Mouse (Mus musculus) neural tube, embryonic 12.5 days (tissue): ENCODE measurements at regions not wholly inside any gene's neighbourhood (a gene's known extent, or its start where the extent isn't known, plus 50 kb on each side); places are given as distances from the start of the nearest gene placed in this dataset.
"Not testable (repeated sequence)": the region's sequence is repeated elsewhere in the genome, so short reads cannot be mapped to it uniquely, and the experiment has no call there.

ENCODE experiments used
- ATAC-seq: fragments of 200-750 bp; cut with Nextera tagmentation; 2 replicates; pipeline ENCODE4 v1.8.0; 2017; ENCODE audit warnings: low read depth, mild to moderate bottlenecking, moderate TSS enrichment, moderate library complexity; ENCODE audit not compliant: low FRiP score
- H3K27ac ChIP-seq: fragments of 300-500 bp; sonication (generic); 2 replicates; pipeline ENCODE4 v1.5.1; 2016
- H3K27me3 ChIP-seq: fragments of 300-500 bp; sonication (generic); replicated peaks from 2 replicates; pipeline ENCODE4 v1.6.1; 2016; ENCODE audit warnings: mild to moderate bottlenecking
- H3K36me3 ChIP-seq: fragments of 300-500 bp; sonication (generic); 2 replicates; pipeline ENCODE4 v1.6.1; 2016; ENCODE audit warnings: mild to moderate bottlenecking
- H3K4me1 ChIP-seq: fragments of 300-500 bp; sonication (generic); 2 replicates; pipeline ENCODE4 v1.6.1; 2016
- H3K4me2 ChIP-seq: fragments of 300-500 bp; sonication (generic); replicated peaks from 2 replicates; pipeline ENCODE4 v1.6.1; 2016; ENCODE audit warnings: mild to moderate bottlenecking
- H3K4me3 ChIP-seq: fragments of 300-500 bp; sonication (generic); 2 replicates; pipeline ENCODE4 v1.5.1; 2016
- H3K9ac ChIP-seq: fragments of 300-500 bp; sonication (generic); 2 replicates; pipeline ENCODE4 v1.6.1; 2016; ENCODE audit warnings: mild to moderate bottlenecking
- H3K9me3 ChIP-seq: fragments of 300-500 bp; sonication (generic); 2 replicates; pipeline ENCODE4 v1.6.1; 2016; ENCODE audit warnings: mild to moderate bottlenecking
- WGBS: fragments of 180-500 bp; shearing (Covaris S2); methylation state at CpG from one replicate; pipeline ENCODE4 v1.1.7; 2016; 5-methylcytosine and 5-hydroxymethylcytosine counted together

DNA sequence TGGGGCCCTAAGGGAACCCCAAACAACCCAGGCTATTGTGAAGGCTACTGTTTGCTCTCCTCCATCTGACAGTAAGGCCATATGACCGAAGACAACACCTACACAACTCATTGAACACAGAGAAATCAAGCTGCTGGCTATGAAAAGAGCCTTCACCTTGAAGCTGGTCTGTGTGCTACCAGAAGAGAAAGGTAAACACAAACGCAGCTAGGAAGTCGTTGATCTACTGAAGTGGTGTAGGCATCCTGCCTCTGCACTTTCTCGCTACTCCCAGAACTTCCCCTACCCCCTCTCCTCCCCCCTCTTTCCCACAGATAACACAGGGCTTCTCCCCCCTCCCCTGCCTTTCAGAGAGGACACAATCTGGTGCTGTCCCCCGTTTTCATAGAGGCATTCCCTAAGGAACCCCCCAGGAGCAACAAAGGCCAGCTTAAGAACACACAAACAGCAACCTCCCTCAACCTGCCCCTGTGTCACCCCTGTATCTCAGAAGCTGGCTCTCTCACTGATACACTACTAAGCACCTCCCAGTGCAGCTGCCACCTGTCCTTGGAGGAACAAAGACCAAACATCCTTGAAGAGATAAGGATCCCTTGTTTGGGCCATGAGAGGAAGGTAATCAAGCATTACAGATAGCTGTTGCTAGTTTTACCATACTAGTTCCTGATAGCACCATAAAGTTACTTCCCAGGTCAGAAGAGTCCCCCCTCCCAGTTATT lies 368.2 kb upstream of the Pkdcc start:
- no peaks in the 10 kb centered on the region for H3K9me3 ChIP-seq
- H3K4me2 ChIP-seq, result no peak overlapping the region
- H3K4me1 ChIP-seq, result no peaks in the 10 kb centered on the region
- WGBS, result 72% methylated on average over 5 of the region's 5 CpGs
- H3K27ac ChIP-seq, result no peak overlapping the region
- H3K27me3 ChIP-seq, result no peaks in the 10 kb centered on the region
- no peak for ATAC-seq
- H3K9ac ChIP-seq, result no peak overlapping the region
- no peaks in the 10 kb centered on the region for H3K36me3 ChIP-seq
- no peak overlapping the region for H3K4me3 ChIP-seq

DNA sequence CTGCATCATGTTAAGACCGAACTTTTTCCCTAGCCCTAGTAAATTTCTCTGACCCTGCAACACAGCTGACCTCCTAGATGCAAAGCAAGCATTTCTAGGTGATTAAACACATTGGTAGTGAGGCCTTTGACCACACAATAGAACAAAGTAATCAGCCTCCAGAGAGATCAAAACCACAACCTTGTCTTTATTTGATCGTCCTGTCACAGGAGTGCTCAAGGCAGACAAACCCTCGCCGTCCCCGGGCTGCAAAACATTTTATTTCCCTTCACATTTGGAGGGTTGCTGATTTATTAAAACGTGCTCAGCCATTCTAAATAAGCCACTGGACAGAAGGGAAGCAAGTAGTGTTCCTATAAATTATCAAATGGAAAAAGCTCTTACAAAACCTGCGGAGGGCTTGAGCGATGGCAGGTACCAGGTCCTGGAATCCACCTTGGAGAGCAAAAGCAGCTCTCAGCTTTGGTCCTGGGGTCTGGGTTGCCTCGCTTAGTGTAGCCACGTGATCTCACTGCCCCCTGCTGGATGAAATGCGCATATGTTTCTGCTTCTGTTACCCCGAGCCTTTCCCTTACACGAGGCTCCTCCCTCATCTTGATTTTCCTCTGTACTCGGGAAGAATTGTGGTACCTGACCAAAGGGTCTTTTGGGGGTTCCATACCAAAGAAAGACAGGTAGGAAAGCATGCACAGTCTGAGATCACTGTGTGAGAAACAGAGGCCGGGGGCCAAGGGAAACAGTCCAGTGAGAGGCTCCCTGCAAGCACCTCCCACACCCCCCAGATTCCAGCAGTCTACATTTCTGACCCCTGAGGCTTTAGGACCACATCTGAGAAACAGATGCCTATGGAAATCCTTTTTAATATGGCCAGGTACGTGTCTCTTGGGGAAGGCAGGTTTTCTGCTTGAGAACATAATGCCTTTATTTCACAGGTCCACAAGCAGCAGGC lies 357.6 kb upstream of the Pkdcc start:
- Histone ChIP-seq H3K27me3 (no peaks in the 10 kb centered on the region), H3K9me3 (no peaks in the 10 kb centered on the region), H3K4me2 (peak overlapping the region; percentile 48), H3K36me3 (no peaks in the 10 kb centered on the region), H3K4me3 (no peak overlapping the region), H3K9ac (no peak overlapping the region), H3K27ac (no peak overlapping the region), H3K4me1 (peaks cover 3% of the 10 kb centered on the region; the same call in 1 of the 2 replicates)
- WGBS, result 13% methylated on average over 16 of the region's 16 CpGs
- peak; percentile 97 for ATAC-seq

DNA sequence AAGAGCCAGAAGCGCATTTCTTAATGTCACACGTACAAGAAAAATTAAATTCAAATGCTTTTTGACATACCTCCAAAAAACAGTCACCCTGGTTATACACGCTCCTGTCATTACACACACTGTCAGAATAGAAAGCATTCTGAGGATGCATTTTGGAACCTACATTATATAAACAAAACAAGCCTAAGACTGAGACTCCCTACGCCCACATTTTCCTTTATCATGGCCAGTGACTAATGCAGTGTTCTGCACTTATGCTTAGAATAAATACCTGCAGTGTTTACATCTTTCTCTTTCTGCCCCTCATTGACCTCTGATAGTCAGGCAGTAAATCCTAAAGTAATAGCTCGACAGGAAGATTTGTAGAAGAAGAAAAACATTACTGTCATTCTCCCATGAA lies 354.7 kb upstream of the Pkdcc start:
- no peak overlapping the region for H3K4me2 ChIP-seq
- H3K27ac ChIP-seq, result no peak overlapping the region
- 82% methylated on average over 5 of the region's 5 CpGs for WGBS
- H3K4me3 ChIP-seq, result no peak overlapping the region
- no peak for ATAC-seq
- H3K4me1 ChIP-seq, result peaks cover 3% of the 10 kb centered on the region; the same call in 1 of the 2 replicates
- no peaks in the 10 kb centered on the region for H3K36me3 ChIP-seq
- no peaks in the 10 kb centered on the region for H3K27me3 ChIP-seq
- H3K9me3 ChIP-seq, result no peaks in the 10 kb centered on the region
- H3K9ac ChIP-seq, result no peak overlapping the region

DNA sequence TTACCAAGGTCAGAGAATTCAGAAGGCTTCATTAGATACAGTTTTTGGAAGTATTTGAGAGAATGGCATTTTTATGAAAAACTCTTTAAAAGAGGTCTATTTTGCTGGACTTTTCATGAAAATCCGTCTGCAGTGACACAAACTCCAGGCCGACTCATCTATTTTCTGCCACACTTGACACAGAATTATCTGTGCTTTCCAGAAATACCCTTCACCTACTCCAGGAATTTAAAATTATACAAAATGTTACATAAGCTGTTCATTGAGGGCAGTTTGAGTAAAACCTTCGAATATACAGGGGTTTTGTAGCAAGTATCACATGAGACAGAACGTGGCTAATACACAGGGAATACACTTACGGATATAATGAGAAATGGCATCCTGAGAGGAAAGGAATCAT lies 354.1 kb upstream of the Pkdcc start:
- H3K4me1 ChIP-seq, result peaks cover 3% of the 10 kb centered on the region; the same call in 1 of the 2 replicates
- no peak overlapping the region for H3K4me2 ChIP-seq
- no peaks in the 10 kb centered on the region for H3K27me3 ChIP-seq
- H3K36me3 ChIP-seq, result no peaks in the 10 kb centered on the region
- H3K9ac ChIP-seq, result no peak overlapping the region
- H3K4me3 ChIP-seq, result no peak overlapping the region
- no peaks in the 10 kb centered on the region for H3K9me3 ChIP-seq
- no peak overlapping the region for H3K27ac ChIP-seq
- WGBS, result 88% methylated on average over 5 of the region's 5 CpGs
- ATAC-seq, result no peak

DNA sequence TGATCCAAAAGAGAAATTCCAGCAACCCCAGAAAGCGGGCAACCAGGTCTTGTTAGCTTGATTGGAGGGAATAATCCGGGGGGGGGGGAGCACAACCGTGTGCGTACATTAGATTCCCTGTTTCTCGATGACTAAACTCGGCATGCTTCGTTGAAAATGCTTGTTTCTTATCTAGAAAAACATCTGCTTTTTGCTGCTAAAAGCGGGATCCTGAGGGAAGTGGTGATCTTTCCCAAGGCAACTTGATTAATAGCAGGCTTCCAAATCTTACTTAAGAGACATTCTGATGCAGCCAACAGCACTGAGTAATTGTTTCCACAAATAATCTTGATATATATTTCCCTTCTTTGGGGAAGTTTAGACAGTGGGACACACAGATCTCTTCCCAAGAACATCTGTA lies 338.0 kb upstream of the Pkdcc start:
- no peak for ATAC-seq
- Histone ChIP-seq H3K9ac (no peak overlapping the region), H3K36me3 (no peaks in the 10 kb centered on the region), H3K9me3 (no peaks in the 10 kb centered on the region), H3K4me2 (no peak overlapping the region), H3K4me1 (no peaks in the 10 kb centered on the region), H3K27me3 (no peaks in the 10 kb centered on the region), H3K27ac (no peak overlapping the region), H3K4me3 (no peak overlapping the region)
- 90% methylated on average over 8 of the region's 8 CpGs for WGBS

DNA sequence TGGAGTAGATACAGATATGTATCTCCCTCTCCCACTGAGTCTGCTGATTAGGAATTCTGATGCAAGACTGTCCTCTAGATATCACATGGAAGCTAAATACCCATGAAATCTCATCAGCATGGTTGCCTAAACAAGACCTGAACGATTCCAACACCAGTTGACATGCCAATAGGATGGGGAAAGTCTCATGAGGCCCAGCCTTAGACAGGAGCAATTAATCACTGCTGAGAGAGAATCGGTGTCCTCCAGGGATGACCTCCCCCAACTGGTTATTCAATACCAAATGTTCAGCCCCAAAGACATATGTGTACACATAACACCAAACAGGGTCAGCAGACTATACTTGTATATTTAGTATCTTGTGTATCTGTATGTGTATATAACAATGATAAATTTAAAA lies 314.5 kb upstream of the Pkdcc start:
- no peaks in the 10 kb centered on the region for H3K9me3 ChIP-seq
- WGBS, result 25% methylated on average over 2 of the region's 2 CpGs
- no peak overlapping the region for H3K27ac ChIP-seq
- no peak overlapping the region for H3K9ac ChIP-seq
- no peak overlapping the region for H3K4me2 ChIP-seq
- no peaks in the 10 kb centered on the region for H3K27me3 ChIP-seq
- H3K4me3 ChIP-seq, result no peak overlapping the region
- no peaks in the 10 kb centered on the region for H3K4me1 ChIP-seq
- no peak for ATAC-seq
- H3K36me3 ChIP-seq, result no peaks in the 10 kb centered on the region

DNA sequence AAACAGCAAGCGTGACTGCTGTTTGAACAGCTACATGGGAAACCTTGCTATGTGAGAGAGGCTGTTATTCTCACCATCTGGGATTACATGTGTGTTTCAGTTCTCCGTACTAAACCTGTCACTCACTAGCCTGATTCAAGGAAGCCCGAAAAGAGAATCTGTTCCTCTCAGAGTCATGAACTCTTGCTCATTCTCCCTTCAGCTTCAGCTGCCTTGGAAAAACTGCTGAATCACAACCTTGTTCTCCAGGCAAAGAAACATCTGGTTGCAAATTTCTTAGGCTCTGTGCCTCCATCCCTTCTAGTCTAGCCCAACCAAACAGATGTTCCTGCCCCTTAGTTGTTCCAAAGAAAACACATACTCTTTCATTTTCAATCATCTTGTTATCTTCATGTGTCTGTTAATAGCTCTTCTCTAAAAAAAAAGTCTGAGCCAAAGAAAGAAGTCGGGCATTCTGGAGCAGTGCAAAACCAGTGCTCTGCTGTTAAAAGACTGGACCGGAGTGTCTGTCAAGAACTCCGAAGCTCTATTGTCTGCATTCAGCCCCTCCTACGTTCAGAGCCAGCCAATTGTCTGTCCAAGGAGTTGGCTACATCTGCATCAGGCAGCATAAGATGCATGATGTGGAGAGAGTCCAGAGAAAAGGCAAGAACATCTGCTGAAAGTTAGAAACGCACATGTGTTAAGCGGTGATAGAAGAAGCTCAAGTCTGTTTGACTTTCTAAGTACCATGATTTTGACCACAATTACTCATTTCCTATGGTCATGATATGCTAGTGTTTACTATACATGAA lies 313.8 kb upstream of the Pkdcc start:
- Histone ChIP-seq H3K4me3 (no peak overlapping the region), H3K27ac (no peak overlapping the region), H3K4me1 (no peaks in the 10 kb centered on the region), H3K9ac (no peak overlapping the region), H3K9me3 (no peaks in the 10 kb centered on the region), H3K36me3 (no peaks in the 10 kb centered on the region), H3K27me3 (no peaks in the 10 kb centered on the region), H3K4me2 (no peak overlapping the region)
- ATAC-seq, result no peak
- WGBS, result 66% methylated on average over 9 of the region's 9 CpGs

DNA sequence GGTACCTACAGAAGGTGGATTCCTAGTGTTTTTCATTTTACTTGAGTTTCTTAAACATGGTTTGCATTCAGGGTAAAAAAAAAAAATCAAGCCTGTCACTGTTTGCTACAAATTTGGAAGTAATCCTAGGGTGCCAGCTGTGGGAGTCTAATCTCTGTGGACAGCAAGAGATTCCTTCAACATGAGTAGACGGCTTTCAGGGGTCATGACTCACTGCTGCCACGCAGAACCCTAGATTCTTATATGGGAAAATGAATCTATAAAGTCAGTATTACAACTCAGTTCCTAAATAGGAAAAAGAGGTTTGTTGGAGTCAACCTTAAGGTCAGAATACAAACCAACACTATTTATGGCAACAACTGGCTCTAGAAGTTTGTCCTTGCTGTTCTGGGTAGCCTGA lies 310.1 kb upstream of the Pkdcc start:
- WGBS, result 95% methylated on average over 2 of the region's 2 CpGs
- no peak for ATAC-seq
- no peaks in the 10 kb centered on the region for H3K9me3 ChIP-seq
- H3K27me3 ChIP-seq, result no peaks in the 10 kb centered on the region
- no peak overlapping the region for H3K9ac ChIP-seq
- H3K4me1 ChIP-seq, result no peaks in the 10 kb centered on the region; the same call in 1 of the 2 replicates
- H3K27ac ChIP-seq, result no peak overlapping the region
- no peak overlapping the region for H3K4me3 ChIP-seq
- H3K4me2 ChIP-seq, result no peak overlapping the region
- H3K36me3 ChIP-seq, result no peaks in the 10 kb centered on the region

DNA sequence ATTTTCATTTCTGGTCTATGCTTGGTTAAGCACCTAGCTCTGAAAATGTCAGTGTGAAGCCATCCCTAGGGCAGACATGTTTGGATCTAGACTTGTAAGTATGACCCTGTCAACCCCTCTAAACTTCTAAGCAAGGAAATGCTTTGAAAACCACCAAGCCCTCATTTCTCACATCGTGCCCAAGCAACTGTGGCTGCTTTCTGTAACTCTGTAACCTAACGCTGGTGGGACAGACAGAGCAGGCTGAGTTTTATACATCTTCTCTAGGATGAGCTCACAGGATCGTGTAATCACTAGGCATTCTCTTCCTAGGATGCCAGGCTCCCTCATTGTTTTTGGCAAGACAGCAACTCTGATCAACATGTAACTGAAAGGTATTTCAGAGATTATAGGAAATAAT lies 309.6 kb upstream of the Pkdcc start:
- Histone ChIP-seq H3K9ac (no peak overlapping the region), H3K36me3 (no peaks in the 10 kb centered on the region), H3K4me1 (no peaks in the 10 kb centered on the region; the same call in 1 of the 2 replicates), H3K4me3 (no peak overlapping the region), H3K27ac (no peak overlapping the region), H3K27me3 (no peaks in the 10 kb centered on the region), H3K9me3 (no peaks in the 10 kb centered on the region), H3K4me2 (no peak overlapping the region)
- no peak for ATAC-seq
- 81% methylated on average over 3 of the region's 3 CpGs for WGBS

DNA sequence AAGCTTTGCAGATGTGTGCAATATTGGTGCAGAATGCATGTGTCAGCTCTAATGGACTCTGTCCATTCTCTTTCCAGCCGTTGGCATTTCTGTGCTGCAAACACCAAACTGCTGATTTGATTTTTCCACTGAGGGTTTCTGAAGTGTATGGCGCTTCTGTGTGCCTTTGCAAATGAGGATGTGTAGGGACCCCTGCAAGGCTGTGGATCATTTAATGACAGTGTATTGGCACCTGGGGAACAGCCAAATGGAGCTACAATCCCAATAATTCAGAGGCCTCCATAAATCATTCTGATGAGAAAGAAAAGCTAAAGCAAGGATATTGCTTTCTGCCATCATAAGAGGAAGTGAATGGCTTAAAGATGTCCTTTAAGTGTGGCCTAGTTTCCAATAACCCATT lies 305.9 kb upstream of the Pkdcc start:
- Histone ChIP-seq H3K27me3 (no peaks in the 10 kb centered on the region), H3K9ac (no peak overlapping the region), H3K4me1 (no peaks in the 10 kb centered on the region; the same call in 1 of the 2 replicates), H3K4me2 (no peak overlapping the region), H3K27ac (no peak overlapping the region), H3K9me3 (no peaks in the 10 kb centered on the region), H3K36me3 (no peaks in the 10 kb centered on the region), H3K4me3 (no peak overlapping the region)
- WGBS, result 21% methylated on average over 2 of the region's 2 CpGs
- 0 out of 2 replicates have a peak, but pooled peaks have one; percentile 65 for ATAC-seq

DNA sequence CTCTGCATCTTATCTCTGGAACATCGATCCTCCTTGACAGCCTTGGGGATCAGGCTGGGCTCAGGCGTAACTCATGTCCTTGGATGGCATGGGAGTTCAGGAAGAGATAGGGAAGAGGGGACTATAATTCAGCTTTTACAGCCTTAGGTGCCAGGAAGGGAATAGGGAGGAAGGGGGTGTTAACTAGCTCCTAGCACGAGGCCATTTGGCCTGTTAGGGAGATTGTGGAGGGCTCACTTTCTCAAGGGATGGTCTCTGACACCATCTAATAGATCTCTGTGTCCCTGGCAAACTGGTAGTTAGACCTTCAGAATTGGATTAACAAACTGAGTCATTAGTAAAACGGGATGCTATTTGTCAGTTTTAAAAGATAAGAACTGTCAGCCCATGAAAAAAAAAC lies 292.1 kb upstream of the Pkdcc start:
- H3K4me1 ChIP-seq, H3K4me2 ChIP-seq, H3K27ac ChIP-seq, H3K27me3 ChIP-seq, H3K36me3 ChIP-seq, H3K4me3 ChIP-seq, H3K9ac ChIP-seq, ATAC-seq, H3K9me3 ChIP-seq: not testable (repeated sequence)
- WGBS, result 66% methylated on average over 4 of the region's 4 CpGs

DNA sequence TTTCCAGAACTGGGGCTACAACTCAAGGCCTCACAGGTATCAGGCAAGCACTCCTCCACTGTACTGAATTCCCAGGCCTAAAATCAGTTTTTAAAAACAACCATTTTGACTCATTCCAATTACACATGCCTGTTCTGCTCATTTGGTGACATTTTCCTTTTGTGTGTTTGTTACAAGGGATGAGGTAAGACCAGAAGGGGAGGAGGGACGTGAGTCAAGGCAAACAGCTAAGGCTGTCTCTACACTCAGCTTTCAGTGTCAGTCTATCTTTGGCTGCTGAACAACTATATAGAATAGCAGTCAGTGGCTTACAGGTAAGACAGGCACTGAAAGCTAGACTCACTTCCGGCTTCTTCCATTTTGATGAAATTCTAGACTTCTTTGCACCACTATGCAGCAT lies 289.3 kb upstream of the Pkdcc start:
- Histone ChIP-seq H3K4me2 (no peak overlapping the region), H3K36me3 (no peaks in the 10 kb centered on the region), H3K9me3 (no peaks in the 10 kb centered on the region), H3K9ac (no peak overlapping the region), H3K4me1 (no peaks in the 10 kb centered on the region), H3K27ac (no peak overlapping the region), H3K27me3 (no peaks in the 10 kb centered on the region), H3K4me3 (no peak overlapping the region)
- ATAC-seq, result no peak
- 87% methylated on average over 2 of the region's 2 CpGs for WGBS
